Mouse (Mus musculus) urinary bladder, postnatal 10 days (tissue): ENCODE results near the gene Slc45a1.
"Not testable (repeated sequence)": the region's sequence is repeated elsewhere in the genome, so short reads cannot be mapped to it uniquely, and the experiment has no call there.

Source experiments
- DNase-seq: peaks from one replicate; pipeline ENCODE4 v3.0.0; 2022; ENCODE audit warnings: low spot score

The Slc45a1 gene

DNA sequence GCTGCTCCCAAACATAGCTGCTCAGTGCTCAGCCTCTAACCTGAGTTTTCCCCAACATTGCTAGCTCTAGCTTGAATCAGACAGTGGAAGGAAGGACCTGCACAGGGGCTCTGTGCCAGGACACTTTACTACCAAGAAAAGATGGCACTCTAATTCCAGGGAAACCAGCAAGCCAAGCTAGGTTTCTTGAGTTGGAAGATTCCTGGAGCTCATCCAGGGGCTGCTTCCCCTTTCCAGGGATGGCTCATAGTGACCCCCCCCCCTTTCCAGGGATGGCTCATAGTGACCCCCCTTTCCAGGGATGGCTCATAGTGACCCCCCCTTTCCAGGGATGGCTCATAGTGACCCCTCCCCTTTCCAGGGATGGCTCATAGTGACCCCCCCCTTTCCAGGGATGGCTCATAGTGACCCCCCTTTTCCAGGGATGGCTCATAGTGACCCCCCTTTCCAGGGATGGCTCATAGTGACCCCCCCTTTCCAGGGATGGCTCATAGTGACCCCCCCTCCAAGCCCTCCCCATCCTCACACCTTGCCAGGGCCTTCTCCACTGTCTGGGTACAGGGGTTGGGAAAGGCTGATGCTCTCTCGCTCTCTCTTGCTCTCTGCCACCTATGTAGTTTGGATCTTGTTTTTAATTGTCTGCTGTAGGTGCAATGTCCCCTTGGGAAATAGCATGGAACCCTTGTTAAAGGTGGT, 48.5 kb downstream of the Slc45a1 start:
- no peak for DNase-seq

DNA sequence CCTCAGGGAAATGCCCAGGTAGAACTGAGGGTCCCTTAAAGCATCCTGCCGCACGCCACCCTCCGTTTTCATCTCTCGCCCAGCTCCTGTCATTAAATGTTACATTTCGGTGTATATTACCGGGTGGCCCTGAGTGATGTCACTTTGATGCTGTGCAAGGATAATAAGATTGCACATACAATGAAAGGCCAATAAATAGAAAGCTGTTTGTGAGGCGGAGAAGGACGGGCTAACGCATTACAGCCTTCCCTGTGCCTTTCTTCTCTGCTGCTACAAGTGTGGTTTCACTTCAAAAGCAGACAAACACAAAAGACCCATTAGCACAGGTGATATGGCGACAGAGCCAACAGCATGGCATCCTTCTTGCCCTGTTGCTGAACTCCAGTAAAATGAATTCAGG, 50.5 kb downstream of the Slc45a1 start:
- DNase-seq = no peak

DNA sequence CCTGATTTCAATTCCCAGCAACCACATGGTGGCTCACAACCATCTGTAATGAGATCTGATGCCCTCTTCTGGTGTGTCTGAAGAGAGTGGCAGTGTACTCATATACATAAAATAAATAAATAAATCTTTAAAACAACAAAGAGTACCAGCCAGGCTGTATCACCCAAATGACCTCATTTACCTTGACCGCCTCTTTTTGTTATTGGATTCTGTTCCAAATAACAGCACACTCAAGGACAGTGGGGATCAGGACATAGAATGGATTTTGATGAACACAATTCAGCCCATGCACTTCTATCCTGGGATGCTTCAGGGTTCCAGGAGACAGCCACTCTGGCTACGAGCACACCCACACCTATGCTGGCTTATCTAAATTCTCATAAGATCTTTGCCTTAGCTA, 51.5 kb downstream of the Slc45a1 start:
- DNase-seq = not testable (repeated sequence)

DNA sequence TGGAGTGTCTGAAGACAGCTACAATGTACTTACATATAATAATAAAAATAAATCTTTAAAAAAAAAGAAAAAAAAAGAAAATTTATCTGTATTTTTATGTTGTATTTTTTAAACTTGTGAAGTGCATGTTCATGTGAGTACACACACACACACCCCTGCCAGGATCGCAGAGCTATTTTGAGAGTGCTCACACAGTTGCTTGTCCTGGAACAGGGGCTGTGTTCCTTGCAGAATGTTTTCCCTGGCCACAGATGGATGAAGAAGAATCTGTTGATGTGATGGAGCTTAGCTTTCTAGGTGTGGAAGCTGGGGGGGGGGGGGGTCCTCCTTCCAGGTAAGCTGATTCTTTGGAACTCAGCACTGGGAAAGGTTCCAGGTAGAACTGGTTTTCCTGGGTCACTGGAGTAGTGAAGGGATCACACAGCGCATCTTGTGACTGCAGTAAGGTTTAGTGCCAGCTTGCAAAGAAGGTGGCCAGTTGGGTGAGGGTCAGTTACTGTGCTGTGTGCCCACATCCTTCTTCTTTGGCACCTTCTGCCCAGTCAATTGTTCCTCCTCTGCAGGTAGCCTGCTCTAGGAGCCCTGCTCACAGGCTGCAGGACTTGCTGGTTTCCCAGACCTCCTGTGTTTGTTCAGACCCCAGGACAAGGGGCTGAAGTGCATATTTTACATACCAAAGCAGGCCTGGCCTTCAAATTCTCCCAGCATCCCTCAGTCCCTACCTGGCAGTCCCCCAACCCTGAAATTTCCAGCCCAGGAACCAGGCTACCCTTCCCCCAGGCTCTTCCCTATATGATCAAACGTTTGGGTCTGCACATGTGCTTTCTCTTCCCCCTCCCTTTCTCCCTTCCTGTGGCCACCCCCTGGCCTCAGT, 52.6 kb downstream of the Slc45a1 start:
- no peak for DNase-seq

DNA sequence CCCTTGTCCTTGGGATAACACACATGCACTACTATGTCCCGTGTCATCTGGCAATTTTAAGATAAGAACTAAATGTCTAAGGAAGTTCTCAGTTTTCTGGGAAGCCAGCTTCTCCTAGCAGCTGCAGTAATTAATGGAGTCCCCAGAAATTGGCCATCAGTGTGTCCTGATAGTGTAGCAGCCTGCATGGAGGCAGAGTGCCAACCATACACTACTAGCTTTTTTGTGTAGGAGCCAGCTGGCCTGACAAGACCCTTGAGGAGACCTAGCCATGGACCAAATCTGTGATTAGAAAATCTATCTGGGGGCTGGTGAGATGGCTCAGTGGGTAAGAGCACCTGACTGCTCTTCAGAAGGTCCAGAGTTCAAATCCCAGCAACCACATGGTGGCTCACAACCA, 53.3 kb downstream of the Slc45a1 start:
- DNase-seq = no peak

DNA sequence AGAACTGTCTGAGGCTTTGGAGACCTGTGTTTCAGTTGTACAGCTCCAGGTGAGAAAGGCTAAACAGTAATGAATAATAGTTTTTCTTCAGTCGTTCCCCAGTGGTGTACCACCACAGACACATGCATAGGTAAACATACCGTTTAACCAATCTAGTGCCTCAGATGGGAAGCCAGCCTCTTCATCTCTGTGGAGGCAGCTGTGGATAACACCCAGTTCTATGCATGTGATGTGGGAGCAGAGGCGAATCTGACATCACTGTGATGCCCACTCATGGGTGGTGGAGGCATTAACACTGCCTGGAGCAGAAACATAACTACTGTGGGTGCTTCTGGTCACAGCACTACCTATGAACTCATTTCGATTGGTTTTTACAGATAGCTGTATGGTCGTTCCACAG, 56.0 kb downstream of the Slc45a1 start:
- no peak for DNase-seq

DNA sequence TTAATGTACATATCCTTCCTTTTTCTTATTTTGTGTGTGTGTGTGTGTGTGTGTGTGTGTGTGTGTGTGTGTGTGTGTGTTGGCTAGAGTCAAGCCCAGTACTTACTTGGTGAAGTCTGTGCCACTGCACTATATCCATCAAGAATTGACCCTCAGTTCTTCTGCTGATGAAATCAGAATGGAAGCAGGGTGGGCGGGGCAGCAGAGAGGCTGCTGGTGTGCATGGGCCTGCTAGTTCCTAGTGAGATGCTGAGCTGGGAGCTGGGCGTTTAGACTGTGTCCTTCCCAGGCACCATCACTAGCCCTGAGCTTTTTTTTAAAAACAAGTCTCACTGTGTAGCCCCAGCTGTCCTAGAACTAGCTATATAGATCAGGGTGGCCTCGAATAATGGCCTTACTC, 56.9 kb downstream of the Slc45a1 start:
- no peak for DNase-seq

DNA sequence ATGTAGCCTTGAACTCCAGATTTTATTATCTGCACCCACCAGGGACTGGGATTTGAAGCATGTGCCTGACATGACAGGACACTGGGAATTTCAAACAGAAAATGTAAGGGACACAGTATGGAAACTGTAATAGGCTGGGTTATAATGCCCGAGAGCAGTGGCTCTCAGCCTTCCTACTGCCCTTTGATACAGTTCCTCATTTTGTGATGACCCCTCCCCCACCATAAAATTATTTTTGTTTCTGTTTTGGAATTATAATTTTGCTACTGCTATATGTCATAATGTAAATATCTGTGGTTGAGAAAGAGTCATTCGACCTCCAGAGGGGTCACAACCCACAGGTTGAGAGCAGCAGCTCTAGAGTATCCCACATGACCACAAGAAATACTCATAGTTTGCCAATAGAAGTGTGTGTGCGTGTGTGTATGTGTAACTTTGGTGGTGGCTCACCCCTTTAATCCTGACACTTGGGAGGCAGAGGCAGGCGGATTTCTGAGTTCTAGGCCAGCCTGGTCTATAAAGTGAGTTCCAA, 57.6 kb downstream of the Slc45a1 start:
- no peak for DNase-seq

DNA sequence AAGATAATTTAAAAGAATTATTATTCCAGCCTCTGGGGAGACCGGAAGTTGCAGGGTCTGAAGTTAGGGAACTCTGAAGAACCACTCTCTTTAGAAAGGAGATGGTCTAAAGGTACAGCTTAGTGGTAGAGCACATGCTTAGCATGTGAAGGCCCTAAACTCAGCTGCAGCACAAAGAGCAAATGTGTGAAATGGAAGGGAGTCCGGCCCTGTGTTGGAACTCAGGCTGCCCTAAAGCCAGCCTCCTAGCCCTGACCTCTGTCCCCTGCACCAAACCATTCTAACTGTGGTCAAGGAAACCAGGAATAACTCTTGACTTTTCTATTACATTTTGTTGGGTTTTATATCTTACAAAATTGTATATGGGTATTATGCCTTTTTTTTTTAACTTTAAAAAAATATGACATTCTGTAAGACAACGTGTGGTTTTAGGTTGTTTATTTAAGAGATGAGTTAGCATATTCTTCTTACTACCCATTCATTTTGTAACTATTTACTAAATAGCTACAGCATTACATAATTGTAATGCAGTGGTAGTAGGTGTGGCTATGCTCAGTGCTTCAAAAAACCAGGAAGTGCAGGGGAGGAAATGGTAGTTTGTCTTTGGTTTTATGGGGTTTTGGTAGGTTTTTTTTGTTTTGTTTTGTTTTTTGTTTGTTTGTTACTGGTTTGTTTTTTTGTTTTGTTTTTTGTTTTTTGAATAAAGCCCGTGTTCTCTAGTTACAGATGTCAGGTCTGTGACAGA, 58.3 kb downstream of the Slc45a1 start:
- no peak for DNase-seq

DNA sequence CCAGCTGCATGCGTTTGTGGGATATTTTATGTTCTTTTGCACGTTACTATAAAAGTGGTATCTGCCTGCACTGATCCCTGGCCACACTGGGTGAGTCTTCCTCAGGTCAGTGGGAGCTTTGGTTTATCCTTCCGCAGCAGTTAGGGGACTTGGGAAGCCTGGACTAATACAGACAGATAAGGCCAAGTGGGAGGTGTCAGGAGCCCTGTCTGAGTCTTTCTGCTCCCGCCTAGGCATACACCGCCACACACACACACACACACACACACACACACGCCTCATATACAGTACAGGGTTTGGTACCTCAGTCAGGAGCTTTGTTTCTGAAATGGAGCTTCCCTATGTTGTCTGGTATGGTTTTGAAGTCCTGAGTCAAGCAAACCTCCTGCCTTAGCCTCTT, 59.9 kb downstream of the Slc45a1 start:
- DNase-seq = no peak

DNA sequence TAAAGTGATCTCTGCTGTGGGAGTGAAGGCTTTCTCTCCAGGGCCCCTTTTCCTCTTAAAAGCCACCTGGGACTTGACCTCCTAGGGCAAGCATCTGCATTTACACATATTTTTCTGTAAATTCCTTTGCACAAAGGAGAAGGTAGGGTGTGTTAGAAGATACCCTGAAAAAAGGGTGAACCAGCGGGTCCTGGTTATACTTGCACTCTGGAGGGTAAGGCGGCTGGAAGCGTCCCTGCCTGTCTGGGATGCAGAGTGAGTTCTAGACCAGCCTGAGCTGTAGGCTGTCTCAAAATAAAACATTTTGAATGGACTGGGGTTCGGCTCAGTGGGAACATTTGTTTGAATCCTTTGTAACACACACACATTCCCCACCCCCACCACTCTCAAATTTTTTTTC, 60.4 kb downstream of the Slc45a1 start:
- no peak for DNase-seq

DNA sequence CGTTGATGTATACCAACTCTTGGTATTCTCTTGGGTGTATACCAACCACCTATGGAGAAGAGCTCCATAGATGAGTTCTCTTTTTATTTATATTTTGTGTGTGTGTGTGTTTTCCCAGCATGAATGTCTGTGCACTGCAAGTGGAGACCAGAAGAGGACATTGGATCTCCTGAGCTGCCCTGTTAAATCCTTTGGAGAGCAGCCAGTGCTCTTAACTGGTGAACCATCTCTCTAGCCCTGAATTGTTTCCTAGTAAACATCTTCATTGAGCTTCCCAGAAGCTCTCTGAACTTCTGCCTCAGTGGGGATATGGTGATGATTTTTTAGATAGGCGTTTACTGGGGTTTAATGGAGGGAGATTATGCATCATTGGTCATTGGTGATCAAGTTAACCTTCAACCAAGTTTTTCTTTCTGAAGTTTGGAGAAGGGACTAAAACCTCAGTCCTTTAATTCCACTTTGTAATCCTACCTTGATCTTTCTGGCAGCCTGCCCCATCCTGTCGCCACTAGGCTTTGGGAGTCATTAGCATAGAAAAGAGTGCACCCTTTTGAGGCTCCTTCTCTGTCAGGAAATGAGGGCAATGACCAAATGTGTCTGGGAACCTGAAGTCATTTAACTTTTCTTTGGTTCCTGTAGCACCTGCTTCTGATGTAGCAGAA, 61.2 kb downstream of the Slc45a1 start:
- DNase-seq = no peak

DNA sequence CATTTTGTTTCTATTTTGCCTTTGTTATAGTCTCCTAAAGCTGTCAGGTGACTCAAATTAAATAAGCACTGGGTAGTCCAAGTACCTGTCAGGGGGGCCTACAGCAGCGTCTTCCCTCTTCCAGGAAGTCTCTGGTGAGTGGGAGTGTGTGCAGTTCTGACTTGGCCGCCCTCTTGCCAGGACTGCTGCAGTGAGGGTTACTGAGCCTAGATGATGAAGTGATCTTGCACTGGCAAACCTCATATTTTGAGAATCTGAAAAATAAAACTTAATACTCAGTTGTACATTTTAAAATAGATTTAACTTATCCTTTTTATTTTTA, 63.7 kb downstream of the Slc45a1 start:
- no peak for DNase-seq

DNA sequence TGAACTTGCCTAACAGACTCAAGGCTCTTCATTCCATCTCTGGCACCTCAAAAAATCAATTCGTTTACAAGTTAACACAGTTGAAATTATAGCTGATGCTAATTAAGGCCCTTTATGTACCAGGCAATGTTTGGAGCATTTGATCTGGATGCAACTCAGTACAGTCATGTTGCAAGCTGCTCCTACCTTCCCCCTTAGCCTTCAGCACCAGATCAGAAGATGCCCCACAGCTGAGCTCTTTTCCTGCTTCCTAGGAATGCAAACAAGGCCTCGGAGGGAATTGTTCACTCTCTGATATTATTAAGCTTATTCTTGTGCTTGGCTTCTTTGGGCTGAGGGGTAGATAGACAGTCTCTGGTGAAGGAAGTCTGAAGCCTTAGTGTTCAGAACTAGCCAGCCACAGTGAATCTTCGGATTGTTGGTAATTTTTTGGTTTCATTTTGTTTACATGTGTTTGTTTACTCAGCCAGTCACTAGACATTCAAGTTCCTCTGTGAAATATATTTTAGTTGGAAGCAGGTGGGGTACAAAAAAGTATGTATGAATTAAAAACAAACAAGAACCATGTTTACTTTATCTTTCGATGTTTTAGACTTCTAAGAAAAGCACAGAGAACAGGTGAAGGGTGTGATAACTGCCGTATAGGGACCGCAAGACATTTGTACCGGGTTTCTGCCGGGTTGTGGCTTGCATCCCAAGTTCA, 64.2 kb downstream of the Slc45a1 start:
- no peak for DNase-seq

DNA sequence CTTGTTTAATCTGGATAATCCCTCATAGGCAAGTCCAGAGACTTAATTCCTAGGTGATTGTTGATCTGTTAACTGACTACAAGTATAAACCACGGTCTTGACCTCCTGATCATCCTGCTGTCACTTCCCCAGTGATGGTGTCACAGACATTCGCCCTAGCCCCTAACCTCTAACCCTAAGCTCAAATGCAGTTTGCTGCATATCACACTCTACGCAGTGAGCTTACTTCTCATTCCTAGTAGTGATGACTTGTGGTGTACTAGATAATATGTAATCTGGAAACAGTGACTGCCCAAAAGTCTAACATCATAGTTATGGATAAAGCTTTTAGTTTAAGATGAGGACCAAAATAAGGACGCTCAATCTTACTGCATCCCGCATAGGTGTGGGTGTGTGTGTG, 65.7 kb downstream of the Slc45a1 start:
- no peak for DNase-seq

DNA sequence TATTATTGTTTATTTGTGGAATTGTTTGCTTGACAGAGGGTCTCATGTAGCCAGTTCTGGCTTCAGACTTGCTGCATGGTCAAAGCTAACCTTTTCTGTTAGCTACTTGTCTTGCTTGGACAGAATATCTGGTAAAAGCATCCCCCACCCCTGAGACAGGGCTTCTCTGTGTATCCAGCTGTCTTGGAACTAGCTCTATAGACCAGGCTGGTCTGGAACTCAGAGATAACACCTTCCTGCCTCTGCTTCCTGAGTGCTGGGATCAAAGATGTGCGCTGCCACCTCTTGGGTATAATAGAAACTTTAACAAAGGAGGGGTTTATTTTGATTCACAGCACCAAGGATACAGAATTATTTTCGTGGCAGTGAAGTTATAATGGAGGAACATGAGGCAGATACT, 66.2 kb downstream of the Slc45a1 start:
- no peak for DNase-seq

DNA sequence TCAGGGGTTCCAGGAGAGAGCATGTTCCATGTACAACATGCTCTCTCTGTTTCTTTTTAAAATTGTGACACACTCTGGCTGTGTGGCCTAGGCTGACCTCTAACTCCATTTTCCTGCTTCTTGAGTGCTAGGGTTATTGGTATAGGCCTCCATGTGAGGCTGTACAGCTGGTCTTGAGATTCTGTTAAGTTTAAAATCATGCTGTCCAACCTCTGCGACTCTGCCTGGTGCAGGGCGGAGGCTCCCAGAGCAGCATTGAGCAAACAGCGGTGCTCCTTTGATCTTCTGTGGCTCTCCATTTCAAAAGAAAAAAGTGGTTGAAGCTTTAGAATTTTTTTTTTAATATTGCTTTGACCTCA, 68.2 kb downstream of the Slc45a1 start:
- DNase-seq = no peak

DNA sequence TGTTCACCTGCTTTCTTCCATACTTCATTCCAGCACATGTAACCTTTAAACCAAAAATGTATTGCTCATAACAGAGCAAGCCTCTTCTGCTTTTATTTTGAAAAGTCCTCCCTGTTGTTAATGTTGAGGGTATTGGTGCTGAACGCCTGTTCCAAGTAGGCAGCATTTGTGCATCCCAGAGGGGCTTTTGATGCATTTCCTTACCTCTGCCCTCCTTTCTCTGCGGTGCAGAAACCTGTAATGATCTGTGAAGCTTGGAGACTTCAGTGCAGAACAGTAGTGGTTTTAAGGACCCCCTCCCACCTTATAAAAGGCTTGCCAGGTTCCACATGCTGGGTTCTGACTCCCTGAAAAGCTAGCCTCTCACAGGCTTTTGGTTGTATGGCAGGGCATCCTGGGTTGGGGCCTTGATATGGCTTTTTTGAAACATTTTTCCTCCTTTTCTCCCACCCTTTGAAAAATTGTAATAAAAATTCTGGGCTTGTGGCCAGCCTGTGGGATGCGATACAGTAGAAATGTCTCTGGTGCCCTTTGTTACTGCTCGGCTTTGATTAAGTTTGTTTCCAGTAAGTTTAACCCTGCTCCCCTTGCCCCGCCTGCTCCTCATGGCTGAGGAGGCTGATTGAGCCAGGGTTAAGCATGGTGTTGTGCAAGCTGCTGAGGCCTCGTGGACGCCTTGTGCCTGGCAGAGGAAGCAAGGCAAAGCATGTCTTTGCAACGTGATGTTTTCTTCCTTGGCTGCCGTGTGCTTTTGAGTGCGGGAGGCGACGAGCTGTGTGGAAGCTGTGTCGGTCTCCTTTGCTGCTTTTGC, 68.8 kb downstream of the Slc45a1 start:
- peak; percentile 26 for DNase-seq

DNA sequence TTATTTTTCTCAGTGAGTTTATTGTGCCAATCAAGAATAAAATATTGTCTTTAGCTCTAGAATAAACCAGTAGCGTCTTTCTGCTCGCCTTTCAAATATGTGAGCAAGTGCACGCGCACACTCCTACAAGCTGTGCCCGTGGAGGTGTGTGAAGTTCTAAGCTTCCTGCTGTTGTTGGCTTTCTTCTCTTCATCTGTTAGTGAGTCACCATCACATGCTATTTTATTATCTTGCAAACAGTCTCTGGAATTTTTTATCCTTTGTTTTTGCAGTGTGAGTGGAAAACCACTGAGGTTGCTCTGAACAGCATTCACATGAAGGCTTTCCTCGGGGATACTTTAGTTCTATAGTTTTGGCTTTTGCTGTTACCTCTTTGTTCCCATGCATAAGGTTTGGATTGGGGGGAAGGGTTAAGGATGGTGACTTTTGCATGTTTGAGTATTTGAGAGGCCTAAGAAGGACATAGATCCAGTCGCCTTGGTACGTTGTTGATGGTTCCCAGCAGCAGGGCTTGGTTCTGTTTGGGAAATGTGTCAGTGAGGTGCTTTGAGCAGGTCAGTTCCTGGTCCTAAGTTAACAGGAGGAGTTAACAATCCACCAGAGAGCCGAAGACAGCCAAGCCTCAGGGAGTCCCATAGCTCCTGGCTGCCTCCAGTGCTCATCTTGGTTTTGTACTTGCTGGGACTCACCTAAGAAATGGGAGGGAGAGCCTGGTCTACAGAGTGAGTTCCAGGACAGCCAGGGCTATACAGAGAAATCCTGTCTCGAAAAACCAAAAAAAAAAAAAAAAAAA, 69.8 kb downstream of the Slc45a1 start:
- no peak for DNase-seq
